Mouse (Mus musculus): ENCODE results near the gene Hsd17b12.

The Hsd17b12 gene

GRCm38 (mm10) chr2:94001918-94002317, 155.8 kb downstream of the Hsd17b12 start:
- no peak for DNase-seq

- peak; percentile 37 to 49 for DNase-seq
Measured at GRCm38 (mm10) chr2:94001411-94001810, 156.4 kb downstream of the Hsd17b12 start.

GRCm38 (mm10) chr2:93996254-93996653, 161.5 kb downstream of the Hsd17b12 start, which contains the start of gene Gm27027:
Gene Gm27027, minus strand, starts transcription at chr2:93996354.
- peak in 1 of 2 experiments; percentile 14 for DNase-seq

GRCm38 (mm10) chr2:93992810-93993209, 165.0 kb downstream of the Hsd17b12 start:
- DNase-seq = no peak

- peak; percentile 66 to 74 for DNase-seq
Measured at GRCm38 (mm10) chr2:93992259-93992658, 165.5 kb downstream of the Hsd17b12 start.

- DNase-seq = no peak
Measured at GRCm38 (mm10) chr2:93991336-93991735, 166.4 kb downstream of the Hsd17b12 start.

- DNase-seq = no peak
Measured at GRCm38 (mm10) chr2:93988440-93988839, 169.3 kb downstream of the Hsd17b12 start.

Data from kidney, postnatal 36 days (tissue).